Mouse (Mus musculus) embryonic facial prominence, embryonic 14.5 days (tissue): ENCODE results near the gene Klc1. TPM values are rescaled to one million over a fixed set of nuclear protein-coding genes. Genes with fewer than 3 reads are reported as not detected.
A peak's percentile ranks its signal among the peaks of the same experiment; 100 is the strongest.
"Not testable (repeated sequence)": the region's sequence is repeated elsewhere in the genome, so short reads cannot be mapped to it uniquely, and the experiment has no call there.

Experiments used
- ATAC-seq: fragments of 200-750 bp; cut with Nextera tagmentation; 2 replicates; pipeline ENCODE4 v1.8.0; 2017; ENCODE audit warnings: low read depth, moderate number of reproducible peaks, moderate TSS enrichment
- DNase-seq: peaks from one replicate; pipeline ENCODE4 v3.0.0-alpha.2; 2015; ENCODE audit warnings: low spot score
- H3K27ac ChIP-seq: fragments of 300-500 bp; sonication (generic); replicated peaks from 2 replicates; pipeline ENCODE4 v1.5.1; 2014; ENCODE audit warnings: low read depth, mild to moderate bottlenecking, low read length, moderate library complexity
- H3K27me3 ChIP-seq: fragments of 300-500 bp; sonication (generic); replicated peaks from 2 replicates; pipeline ENCODE4 v1.6.1; 2014; ENCODE audit warnings: low read length; ENCODE audit not compliant: control insufficient read depth, insufficient read depth
- H3K36me3 ChIP-seq: fragments of 300-500 bp; sonication (generic); 2 replicates; pipeline ENCODE4 v1.6.1; 2014; ENCODE audit warnings: low read length, mixed read lengths; ENCODE audit not compliant: control insufficient read depth, insufficient read depth
- H3K4me1 ChIP-seq: fragments of 300-500 bp; sonication (generic); 2 replicates; pipeline ENCODE4 v1.6.1; 2014; ENCODE audit warnings: antibody characterized with exemption, low read length; ENCODE audit not compliant: control insufficient read depth, insufficient read depth
- H3K4me2 ChIP-seq: fragments of 300-500 bp; sonication (generic); 2 replicates; pipeline ENCODE4 v1.6.1; 2014; ENCODE audit warnings: low read depth, mild to moderate bottlenecking, low read length, moderate library complexity, mixed read lengths
- H3K4me3 ChIP-seq: fragments of 300-500 bp; sonication (generic); 2 replicates; pipeline ENCODE4 v1.5.1; 2014; ENCODE audit warnings: low read depth, mild to moderate bottlenecking, low read length
- H3K9ac ChIP-seq: fragments of 300-500 bp; sonication (generic); 2 replicates; pipeline ENCODE4 v1.6.1; 2014; ENCODE audit warnings: low read depth, mild to moderate bottlenecking, low read length, moderate library complexity, mixed read lengths
- H3K9me3 ChIP-seq: fragments of 300-500 bp; sonication (generic); 2 replicates; pipeline ENCODE4 v1.6.1; 2016; ENCODE audit warnings: low read length; ENCODE audit not compliant: control insufficient read depth
- WGBS: fragments of 180-500 bp; shearing (Covaris S2); extraction: QIAGEN DNeasy Blood & Tissue Kit; methylation state at CpG from one replicate; pipeline ENCODE4 v1.1.7; 2014; 5-methylcytosine and 5-hydroxymethylcytosine counted together
- polyA plus RNA-seq: library from polyadenylated mRNA; unstranded; fragments of >200 nt; fragmentation: Nextera tagmentation; extraction: Ambion mirVana; gene quantifications from 2 replicates; pipeline ENCODE4 v1.2.1, GENCODE M21; 2014

Gene Klc1
- polyA plus RNA-seq, 1 experiment from 2014 or later = 128 TPM

DNA sequence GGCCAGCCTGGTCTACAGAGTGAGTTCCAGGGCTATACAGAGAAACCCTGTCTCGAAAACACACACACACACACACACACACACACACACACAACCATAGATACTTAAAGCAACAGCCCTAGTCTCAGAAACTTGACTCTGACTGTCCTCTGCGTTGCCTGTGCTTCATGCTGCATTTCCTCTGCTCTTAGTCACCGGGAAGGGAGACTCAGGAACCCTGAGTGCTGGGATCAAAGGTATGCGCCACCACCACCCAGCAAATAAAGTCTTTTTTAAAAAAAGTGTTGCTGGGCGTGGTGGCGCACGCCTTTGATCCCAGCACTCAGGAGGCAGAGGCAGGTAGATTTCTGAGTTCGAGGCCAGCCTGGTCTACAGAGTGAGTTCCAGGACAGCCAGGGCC, 22.0 kb upstream of the Klc1 start:
- not testable (repeated sequence) for H3K36me3 ChIP-seq, H3K27ac ChIP-seq, H3K4me3 ChIP-seq, H3K4me1 ChIP-seq, H3K4me2 ChIP-seq, DNase-seq, H3K27me3 ChIP-seq, H3K9ac ChIP-seq, ATAC-seq, H3K9me3 ChIP-seq
- 91% methylated on average over 8 of the region's 8 CpGs for WGBS

- Histone ChIP-seq H3K4me1 (no peaks in the 10 kb centered on the region), H3K4me3 (no peak overlapping the region), H3K9ac (no peak overlapping the region), H3K4me2 (no peak overlapping the region), H3K27me3 (no peaks in the 10 kb centered on the region), H3K27ac (no peak overlapping the region), H3K9me3 (no peaks in the 10 kb centered on the region), H3K36me3 (peaks cover 3% of the 10 kb centered on the region; the same call in 1 of the 2 replicates)
- 48% methylated on average over 9 of the region's 9 CpGs for WGBS
- ATAC-seq (no peak), DNase-seq (peak; percentile 63)
Measured at GRCm38 (mm10) chr12:111737370-111737769, 21.3 kb upstream of the Klc1 start.

DNA sequence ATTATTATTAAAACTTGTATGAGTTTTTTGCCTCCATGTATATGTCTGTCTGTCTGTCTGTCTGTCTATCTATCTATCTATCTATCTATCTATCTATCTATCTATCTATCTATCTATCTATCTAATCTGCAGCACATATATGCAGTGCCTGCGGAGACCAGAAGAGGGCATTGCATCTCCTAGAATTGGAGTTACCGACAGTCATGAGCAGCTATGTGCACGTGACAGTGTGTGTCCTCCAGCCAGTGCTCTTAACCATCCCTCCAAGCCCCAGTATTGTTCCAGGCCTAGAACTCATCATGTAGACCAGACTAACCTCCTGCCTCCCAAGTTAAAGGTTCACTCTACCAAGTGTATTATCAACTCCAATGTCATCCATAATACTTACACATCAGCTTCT, 19.9 kb upstream of the Klc1 start:
- Histone ChIP-seq H3K9ac (no peak overlapping the region), H3K9me3 (no peaks in the 10 kb centered on the region), H3K27me3 (no peaks in the 10 kb centered on the region), H3K36me3 (peaks cover 3% of the 10 kb centered on the region; the same call in 1 of the 2 replicates), H3K4me1 (no peaks in the 10 kb centered on the region), H3K27ac (no peak overlapping the region), H3K4me2 (no peak overlapping the region), H3K4me3 (no peak overlapping the region)
- whole genome bisulfite sequencing = 19% methylated on average over 3 of the region's 3 CpGs
- ATAC-seq (peak; percentile 30; the same call in 1 of the 2 replicates), DNase-seq (peak; percentile 50)

GRCm38 (mm10) chr12:111741338-111741737, 17.3 kb upstream of the Klc1 start:
- no peak overlapping the region for H3K27ac ChIP-seq
- no peaks in the 10 kb centered on the region for H3K27me3 ChIP-seq
- H3K4me1 ChIP-seq = peaks cover 7% of the 10 kb centered on the region
- 46% methylated on average over 8 of the region's 8 CpGs for WGBS
- H3K4me3 ChIP-seq = no peak overlapping the region
- H3K4me2 ChIP-seq = no peak overlapping the region
- ATAC-seq (no peak), DNase-seq (peak; percentile 19)
- H3K9ac ChIP-seq = no peak overlapping the region
- no peaks in the 10 kb centered on the region for H3K9me3 ChIP-seq
- no peaks in the 10 kb centered on the region for H3K36me3 ChIP-seq

GRCm38 (mm10) chr12:111743419-111743818, 15.2 kb upstream of the Klc1 start:
- no peaks in the 10 kb centered on the region for H3K9me3 ChIP-seq
- peaks cover 9% of the 10 kb centered on the region for H3K4me1 ChIP-seq
- no peaks in the 10 kb centered on the region for H3K27me3 ChIP-seq
- H3K9ac ChIP-seq = no peak overlapping the region
- ATAC-seq (peak; percentile 51; the same call in 1 of the 2 replicates), DNase-seq (peak; percentile 72)
- no peaks in the 10 kb centered on the region for H3K36me3 ChIP-seq
- H3K4me2 ChIP-seq = no peak overlapping the region
- 44% methylated on average over 2 of the region's 2 CpGs for WGBS
- no peak overlapping the region for H3K27ac ChIP-seq
- H3K4me3 ChIP-seq = no peak overlapping the region

DNA sequence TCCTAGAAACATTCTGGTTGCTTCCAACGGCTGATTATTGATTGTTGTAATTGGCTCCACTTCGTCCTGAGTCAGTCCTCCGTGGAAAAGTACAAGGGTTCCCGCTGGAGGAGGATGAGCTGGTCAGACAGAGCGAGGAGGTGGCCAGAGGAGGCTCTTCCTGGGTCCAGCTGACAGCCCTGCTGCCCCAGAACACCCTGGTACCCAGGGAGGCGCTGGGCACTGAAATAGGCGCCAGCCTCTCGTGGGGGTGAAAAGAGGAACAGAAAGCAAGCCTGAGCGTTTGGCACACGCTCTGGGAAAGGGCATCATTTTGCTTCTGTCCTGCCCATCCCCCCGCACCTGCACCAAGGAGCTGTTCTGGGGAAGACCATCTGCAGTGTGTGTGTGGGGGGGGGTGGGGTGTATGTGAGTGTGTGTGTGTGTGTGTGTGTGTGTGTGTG, 14.6 kb upstream of the Klc1 start:
- H3K27ac ChIP-seq = no peak overlapping the region
- ATAC-seq = no peak
- H3K4me1 ChIP-seq = peaks cover 9% of the 10 kb centered on the region
- no peak overlapping the region for H3K4me3 ChIP-seq
- no peaks in the 10 kb centered on the region for H3K9me3 ChIP-seq
- no peak overlapping the region for H3K9ac ChIP-seq
- no peaks in the 10 kb centered on the region for H3K36me3 ChIP-seq
- no peak overlapping the region for H3K4me2 ChIP-seq
- 76% methylated on average over 11 of the region's 11 CpGs for WGBS
- H3K27me3 ChIP-seq = no peaks in the 10 kb centered on the region
- DNase-seq = no peak

- ATAC-seq = no peak
- H3K4me1 ChIP-seq = peaks cover 9% of the 10 kb centered on the region
- no peaks in the 10 kb centered on the region for H3K36me3 ChIP-seq
- H3K9ac ChIP-seq = no peak overlapping the region
- H3K4me3 ChIP-seq = no peak overlapping the region
- DNase-seq = no peak
- no peaks in the 10 kb centered on the region for H3K9me3 ChIP-seq
- H3K27me3 ChIP-seq = no peaks in the 10 kb centered on the region
- H3K4me2 ChIP-seq = no peak overlapping the region
- H3K27ac ChIP-seq = no peak overlapping the region
- 80% methylated on average over 6 of the region's 6 CpGs for WGBS
Measured at GRCm38 (mm10) chr12:111745274-111745673, 13.4 kb upstream of the Klc1 start.

DNA sequence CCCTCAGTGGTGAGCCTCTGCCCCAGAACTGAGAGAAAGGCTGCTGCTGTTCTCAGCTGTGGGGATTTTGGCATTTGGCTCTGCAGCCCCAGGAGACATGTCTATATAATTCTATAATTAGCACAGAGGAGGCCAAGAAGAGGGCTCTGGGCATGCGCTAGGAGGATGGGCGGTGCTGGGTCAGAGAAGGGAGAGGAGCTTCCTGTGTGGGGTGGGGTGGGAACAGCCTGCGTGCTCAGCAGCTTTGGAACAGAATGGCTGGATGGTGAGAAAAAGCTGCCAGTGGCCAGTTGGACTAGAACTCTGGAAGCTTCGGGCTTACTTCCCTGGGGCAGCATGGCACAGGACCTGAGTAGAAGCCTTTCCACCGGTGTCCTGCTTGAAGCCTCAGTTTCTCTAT, 12.6 kb upstream of the Klc1 start:
- WGBS = 54% methylated on average over 5 of the region's 5 CpGs
- Histone ChIP-seq H3K4me3 (no peak overlapping the region), H3K4me1 (peaks cover 9% of the 10 kb centered on the region), H3K27ac (peak overlapping the region; percentile 45), H3K4me2 (no peak overlapping the region), H3K27me3 (no peaks in the 10 kb centered on the region), H3K36me3 (no peaks in the 10 kb centered on the region), H3K9ac (peak overlapping the region; percentile 26; the same call in 1 of the 2 replicates), H3K9me3 (no peaks in the 10 kb centered on the region)
- DNase-seq = peak; percentile 91
- peak; percentile 87 for ATAC-seq

DNA sequence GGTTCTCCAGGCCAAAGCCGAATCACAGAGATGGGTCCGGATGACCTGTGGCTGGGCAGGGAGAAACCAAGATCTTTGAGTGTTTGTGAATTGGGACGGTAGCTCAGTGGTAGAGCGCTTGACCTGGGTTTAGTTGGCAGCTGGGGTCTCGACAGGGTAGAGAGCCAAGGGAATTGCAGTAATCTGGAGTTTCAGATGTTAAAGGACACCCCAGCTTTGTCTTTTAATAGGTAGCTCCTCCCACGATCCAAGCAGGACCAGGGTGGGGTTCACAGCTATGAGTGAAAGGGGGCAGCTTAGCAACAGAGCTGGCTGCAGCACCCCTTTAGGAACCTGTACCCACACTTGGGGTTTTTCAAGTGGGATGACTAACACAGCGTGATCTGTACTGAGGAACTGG, 11.2 kb upstream of the Klc1 start:
- ATAC-seq = no peak
- WGBS = 75% methylated on average over 7 of the region's 7 CpGs
- Histone ChIP-seq H3K27me3 (no peaks in the 10 kb centered on the region), H3K27ac (no peak overlapping the region), H3K4me3 (no peak overlapping the region), H3K4me2 (no peak overlapping the region), H3K9me3 (no peaks in the 10 kb centered on the region), H3K4me1 (peaks cover 9% of the 10 kb centered on the region), H3K36me3 (no peaks in the 10 kb centered on the region), H3K9ac (no peak overlapping the region)
- no peak for DNase-seq
